Mouse (Mus musculus) embryonic fibroblast, embryonic 13.5 days (primary cell): ENCODE results near the gene Eml6.

Source experiments
- CTCF ChIP-seq: IDR thresholded peaks from 2 replicates; pipeline ENCODE4 v1.5.1; 2011; ENCODE audit warnings: mild to moderate bottlenecking, control low read depth, low read length, moderate library complexity, borderline replicate concordance; ENCODE audit not compliant: insufficient read depth
- POLR2A ChIP-seq: IDR thresholded peaks from 2 replicates; pipeline ENCODE4 v1.6.1; 2011; ENCODE audit warnings: low read depth, mild to moderate bottlenecking, control low read depth, low read length, moderate library complexity

GRCm38 (mm10) chr11:29986257-29986656, 39.6 kb downstream of the Eml6 start:
- TF ChIP-seq CTCF (no peak), POLR2A (no peak)
